Mouse (Mus musculus) liver, adult 2 months (tissue): ENCODE measurements around the gene Ccdc7a. TPM values are rescaled to one million over a fixed set of nuclear protein-coding genes. Genes with fewer than 3 reads are reported as not detected.

Experiments
- DNase-seq: peaks from one replicate; pipeline ENCODE4 v3.0.0-alpha.2; 2011; ENCODE audit warnings: low read depth, low spot score; ENCODE audit errors: extremely low read depth
- H3K27ac ChIP-seq: fragments of 200-500 bp; replicated peaks from 2 replicates; pipeline ENCODE4 v1.5.1; 2012; ENCODE audit warnings: low read depth, mild to moderate bottlenecking, control low read depth, inconsistent platforms, low read length; ENCODE audit not compliant: insufficient read depth
- H3K27me3 ChIP-seq: fragments of 200-500 bp; 2 replicates; pipeline ENCODE4 v1.6.1; 2012; ENCODE audit warnings: mild to moderate bottlenecking, moderate library complexity, low read length, inconsistent platforms; ENCODE audit not compliant: control insufficient read depth, insufficient read depth
- H3K36me3 ChIP-seq: fragments of 200-500 bp; 2 replicates; pipeline ENCODE4 v1.6.1; 2012; ENCODE audit warnings: low read length, inconsistent platforms; ENCODE audit not compliant: control insufficient read depth, insufficient read depth
- H3K4me1 ChIP-seq: fragments of 200-500 bp; 2 replicates; pipeline ENCODE4 v1.6.1; 2011; ENCODE audit warnings: low read length; ENCODE audit not compliant: control insufficient read depth, insufficient read depth
- H3K4me3 ChIP-seq: fragments of 200-500 bp; 2 replicates; pipeline ENCODE4 v1.5.1; 2011; ENCODE audit warnings: low read depth, mild to moderate bottlenecking, control low read depth, low read length, moderate library complexity; ENCODE audit not compliant: insufficient read depth
- H3K79me2 ChIP-seq: fragments of 200-500 bp; 2 replicates; pipeline ENCODE4 v1.6.1; 2012; ENCODE audit warnings: inconsistent platforms, mild to moderate bottlenecking, low read length, moderate library complexity; ENCODE audit not compliant: control insufficient read depth, insufficient read depth
- H3K9ac ChIP-seq: fragments of 200-500 bp; 2 replicates; pipeline ENCODE4 v1.6.1; 2012; ENCODE audit warnings: low read depth, mild to moderate bottlenecking, control low read depth, inconsistent platforms, low read length
- CTCF ChIP-seq: fragments of 200-500 bp; IDR thresholded peaks from 2 replicates; pipeline ENCODE4 v1.5.1; 2011; ENCODE audit warnings: low read depth, low read length, control low read depth
- POLR2A ChIP-seq: fragments of 200-500 bp; IDR thresholded peaks from 2 replicates; pipeline ENCODE4 v1.6.1; 2011; ENCODE audit warnings: low read length, control low read depth; ENCODE audit not compliant: insufficient read depth; ENCODE audit errors: extremely low read depth
- WGBS: fragments of 180-500 bp; shearing (Covaris S2); methylation state at CpG from one replicate; pipeline ENCODE4 v1.1.7; 2018; 5-methylcytosine and 5-hydroxymethylcytosine counted together
- polyA plus RNA-seq: library from polyadenylated mRNA; depleted of rRNA; stranded (reverse); fragments of >200 nt; gene quantifications from 2 replicates; pipeline ENCODE4 v1.2.3, GENCODE M21; 2012
- total RNA-seq: library from RNA; depleted of rRNA; stranded (reverse); fragments of >200 nt; gene quantifications from 2 replicates; pipeline ENCODE4 v1.2.3, GENCODE M21; 2014

Gene Ccdc7a
- total and polyA plus RNA-seq, 2 experiments = not detected

- no peaks in the 10 kb centered on the region for H3K79me2 ChIP-seq
- no peaks in the 10 kb centered on the region for H3K36me3 ChIP-seq
- DNase-seq = no peak
- H3K4me1 ChIP-seq = no peaks in the 10 kb centered on the region
- TF ChIP-seq CTCF (no peak), POLR2A (no peak)
- no peak overlapping the region for H3K27ac ChIP-seq
- no peaks in the 10 kb centered on the region for H3K27me3 ChIP-seq
- WGBS = 47% methylated on average over 3 of the region's 3 CpGs
- no peak overlapping the region for H3K9ac ChIP-seq
- H3K4me3 ChIP-seq = no peak overlapping the region
Measured at GRCm38 (mm10) chr8:128882719-128883118, 182.6 kb downstream of the Ccdc7a start.

- Histone ChIP-seq H3K79me2 (no peaks in the 10 kb centered on the region), H3K4me1 (no peaks in the 10 kb centered on the region), H3K27me3 (no peaks in the 10 kb centered on the region), H3K9ac (no peak overlapping the region), H3K27ac (no peak overlapping the region), H3K36me3 (no peaks in the 10 kb centered on the region), H3K4me3 (no peak overlapping the region)
- no peak for DNase-seq
- TF ChIP-seq CTCF = no peak
- TF ChIP-seq POLR2A = no peak
- WGBS = 53% methylated on average over 5 of the region's 5 CpGs
Measured at GRCm38 (mm10) chr8:128843749-128844148, 221.6 kb downstream of the Ccdc7a start.

- H3K79me2 ChIP-seq = no peaks in the 10 kb centered on the region
- no peaks in the 10 kb centered on the region for H3K4me1 ChIP-seq
- H3K4me3 ChIP-seq = no peak overlapping the region
- DNase-seq = no peak
- 72% methylated on average over 4 of the region's 4 CpGs for WGBS
- H3K27me3 ChIP-seq = no peaks in the 10 kb centered on the region
- no peak for TF ChIP-seq CTCF
- no peak for TF ChIP-seq POLR2A
- no peaks in the 10 kb centered on the region for H3K36me3 ChIP-seq
- no peak overlapping the region for H3K9ac ChIP-seq
- no peak overlapping the region for H3K27ac ChIP-seq
Measured at GRCm38 (mm10) chr8:128812521-128812920, 252.8 kb downstream of the Ccdc7a start.

GRCm38 (mm10) chr8:128798594-128798993 is 266.7 kb downstream of the Ccdc7a start, which contains the start of gene Gm3952:
Gene Gm3952 (minus strand): TSS chr8:128798694.
- WGBS = 63% methylated on average over 1 of the region's 1 CpGs
- no peaks in the 10 kb centered on the region for H3K4me1 ChIP-seq
- H3K27me3 ChIP-seq = no peaks in the 10 kb centered on the region
- H3K36me3 ChIP-seq = no peaks in the 10 kb centered on the region
- H3K4me3 ChIP-seq = no peak within 1 kb of the TSS
- no peaks in the 10 kb centered on the region for H3K79me2 ChIP-seq
- no peak for DNase-seq
- TF ChIP-seq CTCF = no peak
- no peak for TF ChIP-seq POLR2A
- no peak within 1 kb of the TSS for H3K27ac ChIP-seq
- no peak within 1 kb of the TSS for H3K9ac ChIP-seq

- Histone ChIP-seq H3K4me1 (no peaks in the 10 kb centered on the region), H3K79me2 (no peaks in the 10 kb centered on the region), H3K4me3 (no peak overlapping the region), H3K36me3 (peaks cover 40% of the 10 kb centered on the region), H3K27ac (no peak overlapping the region), H3K27me3 (no peaks in the 10 kb centered on the region), H3K9ac (no peak overlapping the region)
- TF ChIP-seq CTCF = no peak
- TF ChIP-seq POLR2A = no peak
- DNase-seq = no peak
- WGBS = 97% methylated on average over 3 of the region's 3 CpGs
Measured at GRCm38 (mm10) chr8:128735692-128736091, 329.6 kb downstream of the Ccdc7a start.

- WGBS = 93% methylated on average over 3 of the region's 3 CpGs
- no peaks in the 10 kb centered on the region for H3K79me2 ChIP-seq
- TF ChIP-seq POLR2A = no peak
- no peak for TF ChIP-seq CTCF
- H3K27me3 ChIP-seq = no peaks in the 10 kb centered on the region
- peaks cover 51% of the 10 kb centered on the region for H3K36me3 ChIP-seq
- no peak overlapping the region for H3K9ac ChIP-seq
- H3K27ac ChIP-seq = no peak overlapping the region
- no peaks in the 10 kb centered on the region for H3K4me1 ChIP-seq
- no peak for DNase-seq
- no peak overlapping the region for H3K4me3 ChIP-seq
Measured at GRCm38 (mm10) chr8:128734118-128734517, 331.2 kb downstream of the Ccdc7a start.
